Mouse (Mus musculus) spleen, adult 2 months (tissue): ENCODE results near the gene Drd5.

Experiments used
- CTCF ChIP-seq: fragments of 200-500 bp; IDR thresholded peaks from 2 replicates; pipeline ENCODE4 v1.5.1; 2011; ENCODE audit warnings: mild to moderate bottlenecking, inconsistent platforms; ENCODE audit not compliant: insufficient read depth, insufficient read length, insufficient replicate concordance; ENCODE audit errors: extremely low read depth
- POLR2A ChIP-seq: fragments of 200-500 bp; IDR thresholded peaks from 2 replicates; pipeline ENCODE4 v1.6.1; 2011; ENCODE audit warnings: low read depth, low read length, inconsistent platforms

GRCm38 (mm10) chr5:38285724-38286123 is 33.4 kb upstream of the Drd5 start:
- TF ChIP-seq CTCF (no peak), POLR2A (no peak)
